Mouse (Mus musculus) cerebellum, adult 2 months (tissue): ENCODE measurements around the gene Cyp2e1.

Source experiments
- CTCF ChIP-seq: fragments of 200-500 bp; IDR thresholded peaks from 2 replicates; pipeline ENCODE4 v1.5.1; 2011; ENCODE audit warnings: low read depth, mild to moderate bottlenecking, control low read depth, low read length, moderate library complexity, borderline replicate concordance; ENCODE audit not compliant: insufficient read depth
- POLR2A ChIP-seq: fragments of 200-500 bp; IDR thresholded peaks from 2 replicates; pipeline ENCODE4 v1.6.1; 2011; ENCODE audit warnings: low read length, control low read depth, borderline replicate concordance; ENCODE audit not compliant: insufficient read depth

- TF ChIP-seq CTCF (no peak), POLR2A (no peak)
These were observed 57.7 kb downstream of the Cyp2e1 start for GRCm38 (mm10) chr7:140821305-140821652.
